Mouse (Mus musculus) CH12.LX (cell line): ENCODE measurements around the gene Gm7694. TPM values are rescaled to one million over a fixed set of nuclear protein-coding genes. Genes with fewer than 3 reads are reported as not detected.

ENCODE experiments used
- DNase-seq: peaks from one replicate; pipeline ENCODE4 v3.0.0-alpha.2; 2013; ENCODE audit errors: extremely low read depth
- H3K27ac ChIP-seq: 2 replicates; pipeline ENCODE4 v1.5.1; 2012; ENCODE audit warnings: low read depth, mild to moderate bottlenecking, control low read depth, moderate library complexity; ENCODE audit not compliant: insufficient read depth
- H3K27me3 ChIP-seq: replicated peaks from 2 replicates; pipeline ENCODE3; 2012; ENCODE audit warnings: inconsistent platforms
- H3K36me3 ChIP-seq, 2 experiments: replicated peaks in 1 of 2; 2 replicates each; pipeline versions ENCODE3 to v1.6.1; 2012; ENCODE audit warnings: inconsistent platforms in 1 of 2, low read length in 1 of 2, mild to moderate bottlenecking in 1 of 2, mixed read lengths in 1 of 2, moderate library complexity in 1 of 2; ENCODE audit not compliant: control insufficient read depth in 1 of 2, insufficient read depth in 1 of 2
- H3K4me1 ChIP-seq, 2 experiments: 2 replicates each; pipeline ENCODE4 v1.6.1; 2012; ENCODE audit warnings: inconsistent platforms in 1 of 2, moderate library complexity in 1 of 2; ENCODE audit not compliant: insufficient read depth in 2 of 2, control insufficient read depth in 1 of 2
- H3K4me2 ChIP-seq: 2 replicates; pipeline ENCODE4 v1.6.1; 2012; ENCODE audit warnings: low read depth, mild to moderate bottlenecking, control low read depth; ENCODE audit not compliant: poor library complexity, insufficient read depth, severe bottlenecking
- H3K4me3 ChIP-seq, 3 experiments: fragments of 150-350 bp in 1 of 3; sonication (generic) in 1 of 3; replicated peaks in 1 of 3; 2 replicates each; pipeline versions ENCODE3 to v1.5.1; 2011 to 2012; ENCODE audit warnings: low read depth in 2 of 3, low read length in 2 of 3, mild to moderate bottlenecking in 2 of 3, moderate library complexity in 2 of 3, control low read depth in 1 of 3, improper control_type of control experiment in 1 of 3, inconsistent platforms in 1 of 3, mixed read lengths in 1 of 3; ENCODE audit not compliant: poor library complexity in 1 of 3
- H3K79me2 ChIP-seq: replicated peaks from 2 replicates; pipeline ENCODE4 v1.6.1; 2012; ENCODE audit warnings: mild to moderate bottlenecking, moderate library complexity; ENCODE audit not compliant: control insufficient read depth, poor library complexity, insufficient read depth, severe bottlenecking; ENCODE audit errors: extremely low read depth
- H3K9ac ChIP-seq: 2 replicates; pipeline ENCODE4 v1.6.1; 2012; ENCODE audit warnings: low read depth, mild to moderate bottlenecking, control low read depth, moderate library complexity; ENCODE audit not compliant: insufficient read depth
- H3K9me3 ChIP-seq: replicated peaks from 2 replicates; pipeline ENCODE3; 2012; ENCODE audit warnings: low read length, inconsistent platforms, mixed read lengths
- BHLHE40 ChIP-seq: IDR thresholded peaks from 2 replicates; pipeline ENCODE4 v1.6.1; 2011; ENCODE audit warnings: mild to moderate bottlenecking, low read depth, low read length, improper control_type of control experiment
- CHD1 ChIP-seq: IDR thresholded peaks from 2 replicates; pipeline ENCODE4 v1.6.1; 2012; ENCODE audit warnings: low read depth, low read length, improper control_type of control experiment, inconsistent platforms
- CTCF ChIP-seq, 2 experiments: IDR thresholded peaks in 1 of 2; conservative IDR thresholded peaks in 1 of 2; 2 replicates each; pipeline ENCODE4 v1.5.1; 2011 to 2012; ENCODE audit warnings: low read depth in 2 of 2, low read length in 2 of 2, improper control_type of control experiment in 1 of 2, inconsistent platforms in 1 of 2, mild to moderate bottlenecking in 1 of 2, moderate library complexity in 1 of 2
- E2F4 ChIP-seq: IDR thresholded peaks from 2 replicates; pipeline ENCODE4 v1.6.1; 2011; ENCODE audit warnings: low read depth, low read length, improper control_type of control experiment; ENCODE audit not compliant: insufficient replicate concordance
- EP300 ChIP-seq: IDR thresholded peaks from 2 replicates; pipeline ENCODE4 v1.6.1; 2011; ENCODE audit warnings: low read length, improper control_type of control experiment
- ETS1 ChIP-seq: conservative IDR thresholded peaks from 2 replicates; pipeline ENCODE4 v1.6.1; 2012; ENCODE audit warnings: low read depth, mild to moderate bottlenecking, inconsistent platforms, low read length, improper control_type of control experiment, moderate library complexity
- MAFK ChIP-seq: IDR thresholded peaks from 2 replicates; pipeline ENCODE4 v1.6.1; 2011; ENCODE audit warnings: low read length, improper control_type of control experiment; ENCODE audit not compliant: insufficient replicate concordance
- MAX ChIP-seq: IDR thresholded peaks from 2 replicates; pipeline ENCODE4 v1.6.1; 2011; ENCODE audit warnings: low read length, improper control_type of control experiment
- MEF2A ChIP-seq: IDR thresholded peaks from 2 replicates; pipeline ENCODE4 v1.6.1; 2014; ENCODE audit warnings: low read depth, mild to moderate bottlenecking, inconsistent platforms, low read length, improper control_type of control experiment, borderline replicate concordance
- MXI1 ChIP-seq: IDR thresholded peaks from 2 replicates; pipeline ENCODE4 v1.6.1; 2011; ENCODE audit warnings: mild to moderate bottlenecking, low read depth, low read length, improper control_type of control experiment
- MYC ChIP-seq: IDR thresholded peaks from 2 replicates; pipeline ENCODE4 v1.6.1; 2011; ENCODE audit warnings: low read depth, mild to moderate bottlenecking, improper control_type of control experiment, low read length
- POLR2AphosphoS2 ChIP-seq: IDR thresholded peaks from 2 replicates; pipeline ENCODE4 v1.6.1; 2011; ENCODE audit warnings: low read depth, low read length, improper control_type of control experiment
- RAD21 ChIP-seq: IDR thresholded peaks from 2 replicates; pipeline ENCODE4 v1.6.1; 2011; ENCODE audit warnings: low read depth, mild to moderate bottlenecking, low read length, improper control_type of control experiment, moderate library complexity
- ZC3H11A ChIP-seq: IDR thresholded peaks from 2 replicates; pipeline ENCODE4 v1.6.1; 2012; ENCODE audit warnings: low read depth, mild to moderate bottlenecking, inconsistent platforms, low read length, improper control_type of control experiment
- ZKSCAN1 ChIP-seq: IDR thresholded peaks from 2 replicates; pipeline ENCODE4 v1.6.1; 2012; ENCODE audit warnings: low read depth, inconsistent platforms, low read length, improper control_type of control experiment, borderline replicate concordance
- ZMIZ1 ChIP-seq: IDR thresholded peaks from 2 replicates; pipeline ENCODE4 v1.6.1; 2012; ENCODE audit warnings: low read depth, mild to moderate bottlenecking, inconsistent platforms, low read length, improper control_type of control experiment
- ZNF384 ChIP-seq: IDR thresholded peaks from 2 replicates; pipeline ENCODE4 v1.6.1; 2012; ENCODE audit warnings: low read depth, low read length, improper control_type of control experiment, inconsistent platforms
- dilution Hi-C: fragments of 300-500 bp; cut with MboI; formaldehyde crosslinking; loops from 2 replicates; pipeline ENCODE4 v1.14.3; 2020; ENCODE audit warnings: low sequenced_read_pairs; ENCODE audit not compliant: extremely low pct_unique_long_range_greater_than_20kb, extremely low pct_ligation_motif_present
- in situ Hi-C: fragments of 300-500 bp; cut with MboI; formaldehyde crosslinking; loops from 3 replicates; pipeline ENCODE4 v1.14.3; 2019; ENCODE audit warnings: low sequenced_read_pairs, low pct_ligation_motif_present, low pct_unique_long_range_greater_than_20kb, mixed read lengths
- polyA plus RNA-seq: library from polyadenylated mRNA; unstranded; fragments of >175 nt; gene quantifications from 2 replicates; pipeline ENCODE4 v1.2.1, GENCODE M21; 2012; ENCODE audit warnings: low read depth; ENCODE audit not compliant: insufficient read length
- total RNA-seq, 2 experiments: library from RNA; depleted of rRNA; stranded (reverse); fragments of 300-350 nt in 1 of 2; fragments of >200 nt in 1 of 2; gene quantifications; 2 replicates each; pipeline ENCODE4 v1.2.3; 2012 to 2014

Gene Gm7694
- total and polyA plus RNA-seq, 3 experiments, result 0.04 TPM; not detected in 2

- H3K36me3 ChIP-seq, result no peaks in the 10 kb centered on the region
- TF ChIP-seq ZMIZ1, result no peak
- TF ChIP-seq EP300, result no peak
- in situ Hi-C loops, result no loop called here
Measured at GRCm38 (mm10) chr1:170273252-170273651, 32.9 kb downstream of the Gm7694 start.

GRCm38 (mm10) chr1:170270696-170271095 is 35.4 kb downstream of the Gm7694 start:
- Histone ChIP-seq H3K4me2 (peak overlapping the region; percentile 31), H3K27me3 (no peaks in the 10 kb centered on the region), H3K4me1 (peaks cover 10 to 19% of the 10 kb centered on the region in 2 experiments), H3K4me3 (no peak overlapping the region), H3K79me2 (no peaks in the 10 kb centered on the region), H3K9ac (no peak overlapping the region), H3K9me3 (peaks cover 6% of the 10 kb centered on the region), H3K36me3 (no peaks in the 10 kb centered on the region)
- in situ Hi-C loops, result no loop called here
- peak; percentile 53 for DNase-seq
- dilution Hi-C loops, result no loop called here
- TF ChIP-seq BHLHE40 (peak; percentile 92), MEF2A (no peak), CHD1 (no peak), EP300 (0 out of 2 replicates have a peak, but pooled peaks have one; percentile 46), MAX (peak; percentile 77), MYC (peak; percentile 81), MAFK (no peak), ETS1 (peak; percentile 44), MXI1 (peak; percentile 44; the same call in 1 of the 2 replicates), RAD21 (no peak), ZNF384 (no peak)
- TF ChIP-seq, all 38 proteins: peak for 6
- no peak overlapping the region for H3K27ac ChIP-seq

More at GRCm38 (mm10) chr1:170273252-170273651, 32.9 kb downstream of the Gm7694 start:
- H3K79me2 ChIP-seq, result no peaks in the 10 kb centered on the region
- no peak overlapping the region for H3K27ac ChIP-seq
- peaks cover 4% of the 10 kb centered on the region for H3K9me3 ChIP-seq
- H3K27me3 ChIP-seq, result no peaks in the 10 kb centered on the region
- H3K4me3 ChIP-seq, result no peak overlapping the region
- dilution Hi-C loops, result no loop called here
- H3K9ac ChIP-seq, result no peak overlapping the region
- DNase-seq, result no peak
- no peak overlapping the region for H3K4me2 ChIP-seq
- H3K4me1 ChIP-seq, result peaks cover 14 to 26% of the 10 kb centered on the region in 2 experiments

GRCm38 (mm10) chr1:170270281-170270680 is 35.9 kb downstream of the Gm7694 start:
- in situ Hi-C loops, result no loop called here
- Histone ChIP-seq H3K27me3 (no peaks in the 10 kb centered on the region), H3K9ac (no peak overlapping the region), H3K9me3 (peaks cover 3% of the 10 kb centered on the region), H3K79me2 (no peaks in the 10 kb centered on the region), H3K27ac (no peak overlapping the region), H3K4me2 (no peak overlapping the region), H3K4me3 (no peak overlapping the region), H3K36me3 (no peaks in the 10 kb centered on the region), H3K4me1 (peaks cover 10 to 19% of the 10 kb centered on the region in 2 experiments)
- DNase-seq, result no peak
- TF ChIP-seq MEF2A (no peak), ZNF384 (no peak), ZKSCAN1 (no peak), E2F4 (no peak), POLR2AphosphoS2 (no peak), ETS1 (no peak), ZC3H11A (no peak), CTCF (conservative IDR thresholded peaks at IDR 0.05 in 1 of 2, IDR thresholded peaks at IDR 0.05 in 1 of 2; ENCODE audit: low read depth in 2 of 2, low read length in 2 of 2) (no peak)
- dilution Hi-C loops, result no loop called here
